Mouse (Mus musculus) cerebellum, adult 9-10 months (tissue): ENCODE measurements around the gene Rgs6.

Experiments used
- DNase-seq: peaks from one replicate; pipeline ENCODE4 v3.0.0; 2022

Rgs6 gene

GRCm38 (mm10) chr12:83211146-83211822 is 623.2 kb downstream of the Rgs6 start:
- peak; percentile 52 for DNase-seq
